Mouse (Mus musculus): ENCODE measurements around the gene 1700016C15Rik. TPM values are rescaled to one million over a fixed set of nuclear protein-coding genes. Genes with fewer than 3 reads are reported as not detected.

Gene 1700016C15Rik
- polyA plus RNA-seq, 1 experiment from 2014 or later = 0.21 TPM

DNA sequence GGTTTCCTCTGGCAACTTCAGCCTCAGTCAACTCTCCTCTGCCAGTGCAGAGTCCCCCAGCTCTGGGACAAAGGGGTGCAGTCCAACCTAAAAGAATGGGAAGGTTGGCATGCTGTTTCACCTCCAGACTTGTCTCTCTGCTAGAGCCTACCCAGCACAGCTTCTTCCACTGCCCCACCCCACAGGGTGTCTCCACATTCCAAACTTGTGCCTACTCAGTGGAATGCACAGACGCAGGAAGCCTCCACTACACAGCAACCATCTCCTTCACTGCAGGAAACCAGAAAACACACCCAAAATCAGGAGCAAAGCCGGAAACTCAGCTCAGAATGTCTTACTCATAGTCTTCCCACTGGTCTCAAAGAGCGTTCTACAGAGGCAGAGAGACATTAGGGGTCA is 10.6 kb upstream of the 1700016C15Rik start:
- Histone ChIP-seq H3K4me1 (no peaks in the 10 kb centered on the region), H3K27me3 (no peaks in the 10 kb centered on the region), H3K4me2 (no peak overlapping the region), H3K36me3 (no peaks in the 10 kb centered on the region), H3K9ac (no peak overlapping the region), H3K4me3 (replicated peaks) (no peak overlapping the region), H3K27ac (no peak overlapping the region), H3K9me3 (replicated peaks) (no peaks in the 10 kb centered on the region)
- WGBS = 82% methylated on average over 3 of the region's 3 CpGs
- no peak for ATAC-seq (replicated peaks; ENCODE audit: low FRiP score)

DNA sequence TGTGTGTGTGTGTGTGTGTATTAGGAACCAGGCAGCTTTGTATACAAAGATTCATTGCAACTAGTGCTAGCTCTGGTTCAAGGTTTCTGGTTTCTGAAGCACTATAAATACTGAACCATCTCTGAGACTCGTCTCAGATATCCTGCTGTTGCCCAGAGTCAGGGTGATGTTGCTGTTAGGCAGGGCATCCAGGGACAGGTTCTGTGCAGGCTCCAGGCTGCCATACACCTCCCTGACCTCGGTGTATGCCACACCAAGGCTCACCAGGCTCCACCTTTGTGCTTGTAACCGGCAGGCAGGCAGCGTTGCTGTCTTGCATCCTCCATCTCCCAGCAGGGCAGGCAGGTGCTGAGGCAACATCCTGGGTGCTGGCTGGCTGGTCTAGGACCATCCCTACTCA is 5.8 kb upstream of the 1700016C15Rik start:
- no peak overlapping the region for H3K4me3 ChIP-seq (replicated peaks)
- 66% methylated on average over 4 of the region's 4 CpGs for WGBS
- ATAC-seq (replicated peaks; ENCODE audit: low FRiP score) = no peak
- H3K9ac ChIP-seq = no peak overlapping the region
- H3K36me3 ChIP-seq = no peaks in the 10 kb centered on the region
- no peaks in the 10 kb centered on the region for H3K9me3 ChIP-seq (replicated peaks)
- no peak overlapping the region for H3K27ac ChIP-seq
- H3K27me3 ChIP-seq = no peaks in the 10 kb centered on the region
- peaks cover 3% of the 10 kb centered on the region; the same call in 1 of the 2 replicates for H3K4me1 ChIP-seq
- H3K4me2 ChIP-seq = no peak overlapping the region

DNA sequence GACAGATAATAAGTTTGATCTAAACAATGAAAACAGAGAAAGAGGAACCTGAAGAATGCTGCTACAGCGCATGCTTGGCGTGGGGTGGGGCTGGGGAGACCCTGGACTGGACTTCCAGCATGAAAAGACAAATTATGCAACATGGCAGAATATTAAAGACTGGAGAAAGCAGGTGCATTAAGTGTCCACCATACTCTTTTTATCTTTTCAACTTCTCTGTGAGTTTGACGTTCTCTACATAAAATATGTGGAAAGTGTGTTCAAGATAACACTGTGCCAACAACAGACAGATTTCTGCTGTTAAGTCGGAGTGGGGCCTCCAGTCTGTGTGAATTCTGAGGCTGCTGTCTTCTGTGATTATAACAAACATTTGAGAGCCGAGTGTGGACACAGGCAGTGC is 2.7 kb upstream of the 1700016C15Rik start:
- no peak overlapping the region for H3K27ac ChIP-seq
- peaks cover 3% of the 10 kb centered on the region; the same call in 1 of the 2 replicates for H3K4me1 ChIP-seq
- H3K4me3 ChIP-seq (replicated peaks) = no peak overlapping the region
- no peaks in the 10 kb centered on the region for H3K36me3 ChIP-seq
- no peak overlapping the region for H3K9ac ChIP-seq
- no peak for ATAC-seq (replicated peaks; ENCODE audit: low FRiP score)
- 53% methylated on average over 5 of the region's 5 CpGs for WGBS
- H3K4me2 ChIP-seq = no peak overlapping the region
- H3K27me3 ChIP-seq = no peaks in the 10 kb centered on the region
- H3K9me3 ChIP-seq (replicated peaks) = no peaks in the 10 kb centered on the region

- Histone ChIP-seq H3K27me3 (no peaks in the 10 kb centered on the region), H3K9ac (no peak overlapping the region), H3K4me2 (no peak overlapping the region), H3K9me3 (replicated peaks) (no peaks in the 10 kb centered on the region), H3K4me3 (replicated peaks) (no peak overlapping the region), H3K4me1 (peaks cover 3% of the 10 kb centered on the region; the same call in 1 of the 2 replicates), H3K27ac (no peak overlapping the region), H3K36me3 (no peaks in the 10 kb centered on the region)
- no peak for ATAC-seq (replicated peaks; ENCODE audit: low FRiP score)
- 71% methylated on average over 3 of the region's 3 CpGs for WGBS
Measured at GRCm38 (mm10) chr1:177727883-177728525, 1.6 kb upstream of the 1700016C15Rik start.

GRCm38 (mm10) chr1:177731973-177732372 is 2.4 kb downstream of the 1700016C15Rik start:
- WGBS = 85% methylated on average over 3 of the region's 3 CpGs

DNA sequence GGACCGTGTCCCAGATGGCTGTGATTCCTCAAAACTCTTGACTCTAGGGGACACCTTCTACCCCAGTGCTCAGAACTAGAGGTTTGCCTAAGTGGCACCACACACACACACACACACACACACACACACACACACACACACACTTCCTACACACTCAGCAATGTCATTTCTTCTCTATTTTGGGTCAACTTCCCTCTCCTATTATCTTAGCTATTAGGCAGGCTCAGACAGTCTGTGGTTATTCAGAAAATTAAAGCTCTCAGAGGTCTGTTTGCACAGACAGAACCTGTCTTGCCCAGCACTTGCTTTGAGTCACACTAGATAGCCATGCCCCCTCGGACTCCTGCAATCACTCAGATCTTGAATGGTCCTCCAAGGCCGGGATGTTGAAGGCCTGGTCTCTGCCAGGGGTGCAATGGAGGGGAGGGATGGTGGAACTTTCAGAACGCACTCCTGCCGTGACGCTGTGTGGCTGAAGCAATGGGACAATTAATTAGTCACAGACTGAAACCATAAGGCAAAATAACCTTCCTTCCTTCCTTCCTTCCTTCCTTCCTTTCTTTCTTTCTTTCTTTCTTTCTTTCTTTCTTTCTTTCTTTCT is 8.0 kb downstream of the 1700016C15Rik start:
- ATAC-seq (replicated peaks; ENCODE audit: low FRiP score) = no peak
- H3K4me3 ChIP-seq (replicated peaks) = no peak overlapping the region
- no peaks in the 10 kb centered on the region for H3K9me3 ChIP-seq (replicated peaks)
- no peaks in the 10 kb centered on the region for H3K27me3 ChIP-seq
- no peak overlapping the region for H3K27ac ChIP-seq
- 51% methylated on average over 6 of the region's 6 CpGs for WGBS
- no peaks in the 10 kb centered on the region for H3K36me3 ChIP-seq
- no peak overlapping the region for H3K4me2 ChIP-seq
- H3K4me1 ChIP-seq = no peaks in the 10 kb centered on the region
- H3K9ac ChIP-seq = no peak overlapping the region

More at GRCm38 (mm10) chr1:177731973-177732372, 2.4 kb downstream of the 1700016C15Rik start:
- no peaks in the 10 kb centered on the region for H3K36me3 ChIP-seq
- H3K27me3 ChIP-seq = no peaks in the 10 kb centered on the region
- no peak for ATAC-seq (replicated peaks; ENCODE audit: low FRiP score)
- H3K4me1 ChIP-seq = peaks cover 3% of the 10 kb centered on the region; the same call in 1 of the 2 replicates
- H3K27ac ChIP-seq = no peak overlapping the region
- no peak overlapping the region for H3K9ac ChIP-seq
- H3K4me3 ChIP-seq (replicated peaks) = no peak overlapping the region
- no peaks in the 10 kb centered on the region for H3K9me3 ChIP-seq (replicated peaks)
- no peak overlapping the region for H3K4me2 ChIP-seq

DNA sequence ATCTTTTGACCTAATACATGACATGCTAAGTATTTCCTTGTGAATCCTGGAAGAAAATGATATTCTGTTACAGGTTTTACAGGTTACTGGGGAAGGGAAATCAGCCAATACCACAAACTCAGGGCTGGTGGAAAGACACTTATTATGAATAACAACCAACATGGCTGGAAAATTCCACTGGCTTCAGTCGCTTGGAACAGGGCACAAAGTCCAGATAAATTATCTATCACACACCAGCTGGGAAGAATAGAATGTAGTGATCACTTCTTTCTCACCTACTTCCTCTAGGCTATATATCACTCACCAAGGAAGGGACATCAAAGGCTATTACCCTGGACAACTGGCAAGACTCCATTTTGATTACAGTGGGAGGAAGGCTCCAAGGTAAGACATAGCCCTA is 11.1 kb downstream of the 1700016C15Rik start:
- no peak overlapping the region for H3K9ac ChIP-seq
- no peak for ATAC-seq (replicated peaks; ENCODE audit: low FRiP score)
- H3K4me3 ChIP-seq (replicated peaks) = no peak overlapping the region
- no peaks in the 10 kb centered on the region for H3K4me1 ChIP-seq
- no peak overlapping the region for H3K4me2 ChIP-seq
- no peak overlapping the region for H3K27ac ChIP-seq
- no peaks in the 10 kb centered on the region for H3K36me3 ChIP-seq
- 50% methylated on average over 1 of the region's 1 CpGs for WGBS
- no peaks in the 10 kb centered on the region for H3K9me3 ChIP-seq (replicated peaks)
- H3K27me3 ChIP-seq = no peaks in the 10 kb centered on the region

DNA sequence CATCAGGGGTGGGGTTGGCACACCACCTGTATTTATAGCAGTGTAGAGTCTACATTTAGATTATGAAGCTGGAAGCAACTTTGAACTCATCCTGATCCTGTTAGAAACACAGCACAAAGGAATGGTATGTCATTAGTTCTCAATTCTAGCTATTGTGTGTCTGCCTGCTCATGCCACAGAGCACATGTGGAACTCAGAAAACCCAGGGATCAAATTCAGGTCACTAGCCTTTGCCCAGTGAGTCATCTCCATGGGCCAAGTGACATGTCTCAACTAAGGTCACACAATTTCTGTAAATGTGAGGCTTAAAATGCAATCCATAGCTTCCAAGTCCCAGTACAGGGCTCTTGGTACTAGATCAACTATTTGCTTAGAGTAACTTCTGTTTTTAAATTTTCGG is 12.5 kb downstream of the 1700016C15Rik start:
- H3K4me1 ChIP-seq = no peaks in the 10 kb centered on the region
- no peak overlapping the region for H3K4me2 ChIP-seq
- no peak overlapping the region for H3K4me3 ChIP-seq (replicated peaks)
- H3K9me3 ChIP-seq (replicated peaks) = no peaks in the 10 kb centered on the region
- 67% methylated on average over 1 of the region's 1 CpGs for WGBS
- no peak overlapping the region for H3K27ac ChIP-seq
- no peaks in the 10 kb centered on the region for H3K27me3 ChIP-seq
- no peaks in the 10 kb centered on the region for H3K36me3 ChIP-seq
- H3K9ac ChIP-seq = no peak overlapping the region
- no peak for ATAC-seq (replicated peaks; ENCODE audit: low FRiP score)

GRCm38 (mm10) chr1:177744521-177745325 is 15.1 kb downstream of the 1700016C15Rik start:
- no peak for ATAC-seq (replicated peaks; ENCODE audit: low FRiP score)
- no peak overlapping the region for H3K9ac ChIP-seq
- 67% methylated on average over 7 of the region's 7 CpGs for WGBS
- H3K27me3 ChIP-seq = no peaks in the 10 kb centered on the region
- H3K27ac ChIP-seq = no peak overlapping the region
- peaks cover 5% of the 10 kb centered on the region; the same call in 1 of the 2 replicates for H3K36me3 ChIP-seq
- H3K4me3 ChIP-seq (replicated peaks) = no peak overlapping the region
- H3K9me3 ChIP-seq (replicated peaks) = peaks cover 15% of the 10 kb centered on the region
- no peak overlapping the region for H3K4me2 ChIP-seq
- no peaks in the 10 kb centered on the region for H3K4me1 ChIP-seq

DNA sequence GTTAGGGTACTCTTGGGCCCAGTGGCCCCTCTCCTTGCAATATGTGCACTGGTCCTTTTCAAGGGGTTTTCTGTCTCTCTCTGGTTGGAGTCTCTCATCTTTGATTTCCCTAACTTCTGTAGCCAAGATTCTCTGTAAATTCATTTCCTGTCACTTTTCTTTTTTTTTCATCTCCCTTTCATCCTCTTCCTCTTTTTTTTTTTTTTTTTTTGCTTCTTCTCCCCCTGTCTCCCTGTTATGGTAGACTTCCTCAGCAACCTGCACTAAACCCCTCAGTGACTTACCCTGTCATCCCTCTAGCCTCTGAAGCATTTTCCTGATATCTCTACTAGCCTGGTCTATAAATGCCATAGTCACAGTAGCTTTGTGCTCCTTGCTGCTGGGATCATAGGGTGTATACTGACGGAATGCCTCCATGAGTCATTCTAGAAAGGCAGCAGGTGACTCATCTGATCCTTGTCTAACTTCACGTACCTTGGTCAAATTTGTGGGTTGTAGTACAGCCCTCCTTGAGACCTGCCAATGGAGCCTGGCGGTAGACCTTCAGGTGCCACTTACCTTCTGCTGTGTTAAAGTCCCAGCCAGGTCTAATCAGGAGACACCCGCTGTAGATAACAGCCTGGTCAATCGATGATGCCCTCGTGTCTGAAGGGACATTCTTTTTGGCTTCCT is 18.4 kb downstream of the 1700016C15Rik start:
- Histone ChIP-seq H3K4me3 (replicated peaks) (no peak overlapping the region), H3K9me3 (replicated peaks) (peaks cover 32% of the 10 kb centered on the region), H3K9ac (no peak overlapping the region), H3K27ac (no peak overlapping the region), H3K4me2 (no peak overlapping the region), H3K4me1 (no peaks in the 10 kb centered on the region), H3K36me3 (peaks cover 10% of the 10 kb centered on the region), H3K27me3 (no peaks in the 10 kb centered on the region)
- ATAC-seq (replicated peaks; ENCODE audit: low FRiP score) = no peak
- 97% methylated on average over 6 of the region's 6 CpGs for WGBS

DNA sequence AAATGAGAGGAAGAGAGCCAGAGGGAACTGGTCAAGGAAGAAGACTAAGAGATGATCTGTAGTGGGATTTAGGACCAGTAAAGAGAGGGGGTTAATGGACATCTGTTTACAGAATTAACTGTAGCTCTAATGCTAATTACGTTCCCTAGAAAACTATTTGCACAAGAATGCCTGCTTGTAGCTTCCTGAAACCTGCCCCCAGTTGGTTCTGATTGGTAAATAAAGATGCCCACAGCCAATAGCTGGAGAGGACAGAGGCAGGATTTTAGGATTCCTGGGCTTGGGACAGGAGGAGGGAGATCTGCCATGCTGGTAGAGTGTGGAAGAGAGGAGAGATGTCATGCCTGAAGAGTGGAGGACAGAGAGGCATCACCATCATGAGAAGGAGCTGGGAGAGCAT is 23.9 kb downstream of the 1700016C15Rik start:
- H3K36me3 ChIP-seq = peaks cover 10% of the 10 kb centered on the region
- H3K4me1 ChIP-seq = no peaks in the 10 kb centered on the region
- 82% methylated on average over 1 of the region's 1 CpGs for WGBS
- no peak overlapping the region for H3K27ac ChIP-seq
- no peak overlapping the region for H3K9ac ChIP-seq
- H3K27me3 ChIP-seq = no peaks in the 10 kb centered on the region
- H3K4me2 ChIP-seq = no peak overlapping the region
- peaks cover 30% of the 10 kb centered on the region for H3K9me3 ChIP-seq (replicated peaks)
- no peak overlapping the region for H3K4me3 ChIP-seq (replicated peaks)
- no peak for ATAC-seq (replicated peaks; ENCODE audit: low FRiP score)

DNA sequence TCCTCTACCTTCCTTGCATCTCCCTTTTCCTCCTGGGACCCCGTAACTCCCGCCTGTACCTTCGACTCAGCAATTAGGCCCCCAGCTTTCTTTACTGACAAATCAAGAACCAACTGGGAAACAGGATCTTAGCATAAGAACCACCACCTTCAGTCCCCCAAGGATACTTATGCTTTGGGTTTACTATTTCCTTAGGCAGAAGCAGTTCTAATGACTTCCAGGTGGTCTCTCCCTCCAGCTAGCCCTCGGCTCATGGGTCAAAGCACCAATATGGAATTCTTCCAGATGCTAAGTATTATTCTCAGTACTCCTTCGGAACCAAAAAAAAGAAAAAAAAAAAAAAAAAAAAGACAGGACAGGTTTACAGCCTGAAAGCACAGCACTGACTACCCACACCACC is 27.6 kb downstream of the 1700016C15Rik start:
- peaks cover 14% of the 10 kb centered on the region for H3K36me3 ChIP-seq
- no peaks in the 10 kb centered on the region for H3K4me1 ChIP-seq
- H3K9ac ChIP-seq = no peak overlapping the region
- no peak overlapping the region for H3K4me3 ChIP-seq (replicated peaks)
- no peaks in the 10 kb centered on the region for H3K9me3 ChIP-seq (replicated peaks)
- no peaks in the 10 kb centered on the region for H3K27me3 ChIP-seq
- no peak for ATAC-seq (replicated peaks; ENCODE audit: low FRiP score)
- no peak overlapping the region for H3K27ac ChIP-seq
- WGBS = 68% methylated on average over 5 of the region's 5 CpGs
- no peak overlapping the region for H3K4me2 ChIP-seq

All from kidney, embryonic 15.5 days (tissue).